Mouse (Mus musculus) neural tube, embryonic 11.5 days (tissue): ENCODE data around the gene Cyp19a1. TPM values are rescaled to one million over a fixed set of nuclear protein-coding genes. Genes with fewer than 3 reads are reported as not detected.

Source experiments
- ATAC-seq: fragments of 200-750 bp; cut with Nextera tagmentation; 2 replicates; pipeline ENCODE4 v1.8.0; 2017; ENCODE audit warnings: moderate number of reproducible peaks, mild to moderate bottlenecking, moderate TSS enrichment, moderate library complexity; ENCODE audit not compliant: insufficient read depth, low FRiP score, low TSS enrichment
- DNase-seq: peaks from one replicate; pipeline ENCODE4 v3.0.0-alpha.2; 2015; ENCODE audit warnings: low spot score
- H3K27ac ChIP-seq: fragments of 300-500 bp; sonication (generic); 2 replicates; pipeline ENCODE4 v1.5.1; 2014; ENCODE audit warnings: low read depth, mild to moderate bottlenecking, low read length
- H3K27me3 ChIP-seq: fragments of 300-500 bp; sonication (generic); 2 replicates; pipeline ENCODE4 v1.6.1; 2014; ENCODE audit warnings: mild to moderate bottlenecking, low read length, mixed read lengths; ENCODE audit not compliant: control insufficient read depth, insufficient read depth
- H3K36me3 ChIP-seq: fragments of 300-500 bp; sonication (generic); 2 replicates; pipeline ENCODE4 v1.6.1; 2014; ENCODE audit warnings: mild to moderate bottlenecking, low read length, moderate library complexity, mixed read lengths; ENCODE audit not compliant: control insufficient read depth, insufficient read depth
- H3K4me1 ChIP-seq: fragments of 300-500 bp; sonication (generic); 2 replicates; pipeline ENCODE4 v1.6.1; 2014; ENCODE audit warnings: low read length, mixed read lengths; ENCODE audit not compliant: control insufficient read depth, insufficient read depth
- H3K4me2 ChIP-seq: fragments of 300-500 bp; sonication (generic); 2 replicates; pipeline ENCODE4 v1.6.1; 2014; ENCODE audit warnings: low read depth, mild to moderate bottlenecking, moderate library complexity
- H3K4me3 ChIP-seq: fragments of 300-500 bp; sonication (generic); 2 replicates; pipeline ENCODE4 v1.5.1; 2014; ENCODE audit warnings: low read depth, low read length
- H3K9ac ChIP-seq: fragments of 300-500 bp; sonication (generic); 2 replicates; pipeline ENCODE4 v1.6.1; 2014; ENCODE audit warnings: mild to moderate bottlenecking, low read length
- H3K9me3 ChIP-seq: fragments of 300-500 bp; sonication (generic); 2 replicates; pipeline ENCODE4 v1.6.1; 2016; ENCODE audit warnings: low read length; ENCODE audit not compliant: control insufficient read depth
- WGBS: fragments of 180-500 bp; shearing (Covaris S2); extraction: QIAGEN DNeasy Blood & Tissue Kit; methylation state at CpG from one replicate; pipeline ENCODE4 v1.1.7; 2014; 5-methylcytosine and 5-hydroxymethylcytosine counted together
- polyA plus RNA-seq: library from polyadenylated mRNA; unstranded; fragments of >200 nt; fragmentation: Nextera tagmentation; extraction: Ambion mirVana; gene quantifications from 2 replicates; pipeline ENCODE4 v1.2.1, GENCODE M21; 2014

Cyp19a1 gene
- polyA plus RNA-seq: not detected in 2 replicates

GRCm38 (mm10) chr9:54268010-54268409, at the start of gene Cyp19a1:
TSS of gene Cyp19a1 (minus strand) at chr9:54268110.
- Histone ChIP-seq H3K27ac (no peak within 1 kb of the TSS), H3K4me1 (no peaks in the 10 kb centered on the region), H3K27me3 (no peaks in the 10 kb centered on the region), H3K9ac (no peak within 1 kb of the TSS), H3K4me3 (no peak within 1 kb of the TSS), H3K36me3 (no peaks in the 10 kb centered on the region), H3K9me3 (no peaks in the 10 kb centered on the region), H3K4me2 (no peak within 1 kb of the TSS)
- DNase-seq (no peak), ATAC-seq (no peak)
- WGBS: 91% methylated on average over 7 of the region's 7 CpGs

- H3K27me3 ChIP-seq: no peaks in the 10 kb centered on the region
- no peaks in the 10 kb centered on the region for H3K4me1 ChIP-seq
- 79% methylated on average over 9 of the region's 9 CpGs for WGBS
- no peak overlapping the region for H3K4me3 ChIP-seq
- no peaks in the 10 kb centered on the region for H3K9me3 ChIP-seq
- H3K9ac ChIP-seq: no peak overlapping the region
- no peak overlapping the region for H3K4me2 ChIP-seq
- no peaks in the 10 kb centered on the region for H3K36me3 ChIP-seq
- DNase-seq (no peak), ATAC-seq (no peak)
- no peak overlapping the region for H3K27ac ChIP-seq
Measured at GRCm38 (mm10) chr9:54316363-54316762, 48.5 kb upstream of the Cyp19a1 start.

GRCm38 (mm10) chr9:54308751-54309358, 40.9 kb upstream of the Cyp19a1 start:
- WGBS: 47% methylated on average over 2 of the region's 2 CpGs
- H3K36me3 ChIP-seq: no peaks in the 10 kb centered on the region
- ATAC-seq: no peak
- H3K4me3 ChIP-seq: no peak overlapping the region
- no peak overlapping the region for H3K9ac ChIP-seq
- no peaks in the 10 kb centered on the region for H3K4me1 ChIP-seq
- no peak for DNase-seq
- no peaks in the 10 kb centered on the region for H3K9me3 ChIP-seq
- H3K27me3 ChIP-seq: no peaks in the 10 kb centered on the region
- no peak overlapping the region for H3K4me2 ChIP-seq
- H3K27ac ChIP-seq: no peak overlapping the region

GRCm38 (mm10) chr9:54308209-54308608, 40.3 kb upstream of the Cyp19a1 start:
- Histone ChIP-seq H3K27ac (no peak overlapping the region), H3K36me3 (no peaks in the 10 kb centered on the region), H3K27me3 (no peaks in the 10 kb centered on the region), H3K4me2 (no peak overlapping the region), H3K4me3 (no peak overlapping the region), H3K4me1 (no peaks in the 10 kb centered on the region), H3K9ac (no peak overlapping the region), H3K9me3 (no peaks in the 10 kb centered on the region)
- WGBS: 87% methylated on average over 1 of the region's 1 CpGs
- DNase-seq: no peak
- ATAC-seq: no peak

- ATAC-seq: no peak
- 88% methylated on average over 4 of the region's 4 CpGs for WGBS
- H3K4me1 ChIP-seq: no peaks in the 10 kb centered on the region
- no peak overlapping the region for H3K4me3 ChIP-seq
- no peak overlapping the region for H3K9ac ChIP-seq
- no peaks in the 10 kb centered on the region for H3K27me3 ChIP-seq
- H3K36me3 ChIP-seq: no peaks in the 10 kb centered on the region
- H3K4me2 ChIP-seq: no peak overlapping the region
- no peak for DNase-seq
- no peak overlapping the region for H3K27ac ChIP-seq
- no peaks in the 10 kb centered on the region for H3K9me3 ChIP-seq
Measured at GRCm38 (mm10) chr9:54301255-54301654, 33.3 kb upstream of the Cyp19a1 start.

- ATAC-seq (no peak), DNase-seq (no peak)
- H3K4me2 ChIP-seq: no peak overlapping the region
- no peak overlapping the region for H3K9ac ChIP-seq
- H3K4me3 ChIP-seq: no peak overlapping the region
- no peaks in the 10 kb centered on the region for H3K27me3 ChIP-seq
- H3K27ac ChIP-seq: no peak overlapping the region
- no peaks in the 10 kb centered on the region for H3K36me3 ChIP-seq
- H3K4me1 ChIP-seq: no peaks in the 10 kb centered on the region
- H3K9me3 ChIP-seq: no peaks in the 10 kb centered on the region
Measured at GRCm38 (mm10) chr9:54299792-54300191, 31.9 kb upstream of the Cyp19a1 start.

GRCm38 (mm10) chr9:54299389-54299788, 31.5 kb upstream of the Cyp19a1 start:
- H3K4me2 ChIP-seq: no peak overlapping the region
- WGBS: 86% methylated on average over 3 of the region's 3 CpGs
- no peak overlapping the region for H3K9ac ChIP-seq
- DNase-seq (no peak), ATAC-seq (no peak)
- H3K4me3 ChIP-seq: no peak overlapping the region
- H3K36me3 ChIP-seq: no peaks in the 10 kb centered on the region
- no peaks in the 10 kb centered on the region for H3K4me1 ChIP-seq
- H3K27me3 ChIP-seq: no peaks in the 10 kb centered on the region
- H3K9me3 ChIP-seq: no peaks in the 10 kb centered on the region
- no peak overlapping the region for H3K27ac ChIP-seq

GRCm38 (mm10) chr9:54287804-54288203, 19.9 kb upstream of the Cyp19a1 start:
- DNase-seq: no peak
- 66% methylated on average over 5 of the region's 5 CpGs for WGBS
- Histone ChIP-seq H3K4me2 (no peak overlapping the region), H3K9ac (no peak overlapping the region), H3K4me3 (no peak overlapping the region), H3K27me3 (peaks cover 10% of the 10 kb centered on the region; the same call in 1 of the 2 replicates), H3K27ac (no peak overlapping the region), H3K36me3 (no peaks in the 10 kb centered on the region), H3K4me1 (0 out of 2 replicates have a peak, but pooled peaks cover 3% of the 10 kb centered on the region), H3K9me3 (no peaks in the 10 kb centered on the region)
- no peak for ATAC-seq

- peak within 1 kb of the TSS; percentile 39 for H3K4me3 ChIP-seq
- peaks cover 10% of the 10 kb centered on the region; the same call in 1 of the 2 replicates for H3K27me3 ChIP-seq
- no peak within 1 kb of the TSS for H3K27ac ChIP-seq
- ATAC-seq: peak; percentile 60; the same call in 1 of the 2 replicates
- H3K9me3 ChIP-seq: no peaks in the 10 kb centered on the region
- peak within 1 kb of the TSS; percentile 56 for H3K9ac ChIP-seq
- H3K4me1 ChIP-seq: 0 out of 2 replicates have a peak, but pooled peaks cover 3% of the 10 kb centered on the region
- 1% methylated on average over 61 of the region's 61 CpGs for WGBS
- no peaks in the 10 kb centered on the region for H3K36me3 ChIP-seq
- peak within 1 kb of the TSS; percentile 93 for H3K4me2 ChIP-seq
- peak; percentile 55 for DNase-seq
Measured at GRCm38 (mm10) chr9:54286331-54286987, 18.5 kb upstream of the Cyp19a1 start, which contains the start of gene Gldn. TSS of gene Gldn (plus strand) at chr9:54286486.
